Mouse (Mus musculus) forebrain, embryonic 16.5 days (tissue): Measurements from ENCODE around the gene Ppm1n. TPM values are rescaled to one million over a fixed set of nuclear protein-coding genes. Genes with fewer than 3 reads are reported as not detected.
"Not testable (repeated sequence)": the region's sequence is repeated elsewhere in the genome, so short reads cannot be mapped to it uniquely, and the experiment has no call there.

ENCODE experiments used
- ATAC-seq: fragments of 200-750 bp; cut with Nextera tagmentation; 2 replicates; pipeline ENCODE4 v1.8.0; 2017; ENCODE audit warnings: mild to moderate bottlenecking, moderate library complexity
- H3K27ac ChIP-seq: fragments of 300-500 bp; sonication (generic); 2 replicates; pipeline ENCODE4 v1.5.1; 2014; ENCODE audit warnings: low read length, control low read depth
- H3K27me3 ChIP-seq: fragments of 300-500 bp; sonication (generic); replicated peaks from 2 replicates; pipeline ENCODE4 v1.6.1; 2014; ENCODE audit warnings: low read length; ENCODE audit not compliant: control insufficient read depth, insufficient read depth
- H3K36me3 ChIP-seq: fragments of 300-500 bp; sonication (generic); 2 replicates; pipeline ENCODE4 v1.6.1; 2014; ENCODE audit not compliant: control insufficient read depth, insufficient read depth
- H3K4me1 ChIP-seq: fragments of 300-500 bp; sonication (generic); replicated peaks from 2 replicates; pipeline ENCODE4 v1.6.1; 2014; ENCODE audit warnings: low read length; ENCODE audit not compliant: control insufficient read depth, insufficient read depth
- H3K4me2 ChIP-seq: fragments of 300-500 bp; sonication (generic); 2 replicates; pipeline ENCODE4 v1.6.1; 2014; ENCODE audit warnings: mild to moderate bottlenecking, low read length, control low read depth
- H3K4me3 ChIP-seq: fragments of 300-500 bp; sonication (generic); replicated peaks from 2 replicates; pipeline ENCODE4 v1.5.1; 2014; ENCODE audit warnings: mild to moderate bottlenecking, low read length, control low read depth
- H3K9ac ChIP-seq: fragments of 300-500 bp; sonication (generic); replicated peaks from 2 replicates; pipeline ENCODE4 v1.6.1; 2014; ENCODE audit warnings: low read depth, low read length, control low read depth
- H3K9me3 ChIP-seq: fragments of 300-500 bp; sonication (generic); 2 replicates; pipeline ENCODE4 v1.6.1; 2016; ENCODE audit warnings: low read length; ENCODE audit not compliant: control insufficient read depth
- WGBS: fragments of 180-500 bp; shearing (Covaris S2); extraction: QIAGEN DNeasy Blood & Tissue Kit; methylation state at CpG from one replicate; pipeline ENCODE4 v1.1.7; 2014; 5-methylcytosine and 5-hydroxymethylcytosine counted together
- polyA plus RNA-seq: library from polyadenylated mRNA; unstranded; fragments of >200 nt; fragmentation: Nextera tagmentation; extraction: Ambion mirVana; gene quantifications from 2 replicates; pipeline ENCODE4 v1.2.1, GENCODE M21; 2015

The Ppm1n gene
- polyA plus RNA-seq, 1 experiment from 2014 or later: 0.61 TPM

DNA sequence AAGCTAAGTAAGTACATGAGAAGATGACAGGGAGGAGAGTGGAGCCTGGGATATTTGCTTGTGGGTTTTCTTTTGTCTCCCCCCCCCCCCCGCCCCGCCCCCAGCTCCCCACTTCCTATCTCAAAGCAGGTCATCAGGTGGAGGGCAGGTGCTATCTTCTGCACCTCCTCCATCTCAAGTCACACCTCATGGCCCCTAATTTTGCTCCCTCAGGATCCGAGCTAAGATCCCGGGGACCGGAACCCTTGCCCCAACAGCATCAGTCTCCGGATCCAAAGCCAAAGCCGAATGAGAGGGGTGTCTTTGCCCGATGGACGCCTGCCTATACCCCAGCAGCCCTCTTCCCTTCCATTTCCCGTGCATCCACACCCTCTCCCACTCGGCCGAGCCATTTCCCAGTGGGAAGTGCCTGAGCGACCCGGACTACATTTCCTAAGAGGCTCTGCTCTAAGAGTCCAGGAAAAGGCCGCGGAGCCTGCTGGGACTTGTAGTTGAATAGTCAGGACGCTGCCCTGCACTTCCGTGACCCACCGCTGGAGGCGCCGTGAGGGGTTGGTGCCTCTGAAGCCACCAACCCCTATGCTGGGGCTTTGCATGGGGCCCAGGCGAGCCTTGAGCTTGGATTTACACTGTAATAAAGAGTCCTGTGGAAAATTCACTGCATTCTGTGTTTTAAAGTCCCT lies 15.8 kb upstream of the Ppm1n start:
- Histone ChIP-seq H3K9ac (no peak overlapping the region; the same call in 1 of the 2 replicates), H3K27me3 (no peaks in the 10 kb centered on the region), H3K4me3 (peak overlapping the region; percentile 18; the same call in 1 of the 2 replicates), H3K36me3 (peaks cover 11% of the 10 kb centered on the region), H3K9me3 (peaks cover 2% of the 10 kb centered on the region; the same call in 1 of the 2 replicates), H3K4me2 (peak overlapping the region; percentile 33; the same call in 1 of the 2 replicates), H3K4me1 (peaks cover 14% of the 10 kb centered on the region), H3K27ac (no peak overlapping the region)
- ATAC-seq: peak; percentile 82
- 17% methylated on average over 21 of the region's 22 CpGs for WGBS

GRCm38 (mm10) chr7:19290969-19291596 lies 11.2 kb upstream of the Ppm1n start:
- Histone ChIP-seq H3K27ac (peak overlapping the region; percentile 41; the same call in 1 of the 2 replicates), H3K9ac (no peak overlapping the region), H3K4me3 (peak overlapping the region; percentile 6; the same call in 1 of the 2 replicates), H3K9me3 (no peaks in the 10 kb centered on the region), H3K27me3 (no peaks in the 10 kb centered on the region), H3K4me2 (peak overlapping the region; percentile 31), H3K36me3 (peaks cover 25% of the 10 kb centered on the region), H3K4me1 (peaks cover 14% of the 10 kb centered on the region)
- 4% methylated on average over 18 of the region's 20 CpGs for WGBS
- ATAC-seq: peak; percentile 25; the same call in 1 of the 2 replicates

- WGBS: 29% methylated on average over 4 of the region's 4 CpGs
- no peak for ATAC-seq
- Histone ChIP-seq H3K9ac (no peak overlapping the region), H3K9me3 (no peaks in the 10 kb centered on the region), H3K27me3 (peaks cover 16% of the 10 kb centered on the region), H3K36me3 (peaks cover 14% of the 10 kb centered on the region), H3K4me3 (no peak overlapping the region), H3K4me1 (peaks cover 22% of the 10 kb centered on the region), H3K27ac (no peak overlapping the region), H3K4me2 (no peak overlapping the region)
Observed at GRCm38 (mm10) chr7:19284763-19285162, 4.9 kb upstream of the Ppm1n start.

GRCm38 (mm10) chr7:19283406-19283804 lies 3.5 kb upstream of the Ppm1n start:
- Histone ChIP-seq H3K27me3 (peaks cover 28% of the 10 kb centered on the region), H3K4me3 (peak overlapping the region; percentile 95), H3K4me1 (peaks cover 28% of the 10 kb centered on the region), H3K9me3 (no peaks in the 10 kb centered on the region), H3K36me3 (peaks cover 10% of the 10 kb centered on the region), H3K9ac (peak overlapping the region; percentile 100), H3K4me2 (peak overlapping the region; percentile 59), H3K27ac (peak overlapping the region; percentile 94)
- ATAC-seq: peak; percentile 18
- 22% methylated on average over 14 of the region's 14 CpGs for WGBS

DNA sequence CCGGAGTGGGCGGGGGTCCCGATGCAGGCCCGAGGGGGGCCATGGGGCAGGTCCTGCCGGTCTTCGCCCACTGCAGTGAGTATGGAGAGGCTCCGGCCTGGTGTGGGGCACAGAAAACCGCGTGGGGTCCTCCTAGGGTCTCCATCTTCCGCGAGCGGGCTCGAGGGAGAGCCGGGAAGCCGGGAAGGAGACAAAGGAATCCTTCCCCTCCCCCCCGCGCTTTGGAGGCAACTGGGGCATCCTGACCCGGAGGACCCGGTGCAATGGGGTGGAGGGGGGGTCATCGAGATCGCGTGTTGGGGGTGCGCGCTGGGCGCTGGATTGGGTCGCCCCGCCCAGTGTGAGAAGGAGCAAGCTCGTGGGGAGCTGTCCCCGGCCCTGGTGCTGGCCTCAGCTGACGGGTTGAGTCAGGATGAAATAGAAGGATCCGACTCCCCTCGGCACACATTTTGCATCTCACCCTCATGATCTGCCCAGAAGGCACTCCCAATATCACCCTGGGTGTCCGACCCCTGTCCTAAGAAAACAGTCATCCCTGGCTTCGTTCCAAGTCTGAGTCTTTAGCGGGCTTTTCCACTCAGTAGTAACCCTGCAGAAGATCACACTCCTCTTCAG lies 3.0 kb upstream of the Ppm1n start:
- Histone ChIP-seq H3K27me3 (peaks cover 33% of the 10 kb centered on the region), H3K9ac (peak overlapping the region; percentile 100), H3K27ac (peak overlapping the region; percentile 94), H3K9me3 (no peaks in the 10 kb centered on the region), H3K4me2 (peak overlapping the region; percentile 59), H3K4me1 (peaks cover 28% of the 10 kb centered on the region), H3K4me3 (peak overlapping the region; percentile 95), H3K36me3 (peaks cover 10% of the 10 kb centered on the region)
- ATAC-seq: peak; percentile 67
- under 1% methylated on average over 34 of the region's 35 CpGs for WGBS

DNA sequence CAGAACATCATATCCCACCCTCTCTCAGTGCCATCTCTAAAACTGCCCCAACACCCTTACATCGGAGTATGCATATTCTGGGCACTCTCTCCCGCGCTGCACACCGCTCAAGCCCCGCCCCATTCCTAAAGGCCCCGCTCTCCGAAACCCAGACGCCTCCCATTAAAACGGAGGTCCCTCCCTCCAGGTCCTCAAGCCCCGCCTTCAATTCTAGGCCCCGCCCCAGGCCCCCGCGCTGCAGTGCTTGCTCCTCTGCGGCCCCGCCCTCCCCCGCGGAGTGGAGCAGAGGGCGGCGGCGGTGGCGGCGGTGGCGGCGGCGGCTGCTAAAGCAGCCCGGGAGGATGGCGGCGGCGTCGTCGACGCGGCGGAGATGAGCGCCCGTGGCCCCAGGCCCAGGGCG lies 2.5 kb upstream of the Ppm1n start, which contains the start of gene Rtn2:
Gene Rtn2, plus strand, starts transcription at position 240 of the 400 bp plus-strand sequence.
- Histone ChIP-seq H3K27ac (peak within 1 kb of the TSS; percentile 94), H3K9ac (peak within 1 kb of the TSS; percentile 100), H3K4me2 (peak within 1 kb of the TSS; percentile 59), H3K4me3 (peak within 1 kb of the TSS; percentile 95), H3K36me3 (peaks cover 6% of the 10 kb centered on the region), H3K9me3 (no peaks in the 10 kb centered on the region), H3K4me1 (peaks cover 28% of the 10 kb centered on the region), H3K27me3 (peaks cover 34% of the 10 kb centered on the region)
- under 1% methylated on average over 35 of the region's 37 CpGs for WGBS
- ATAC-seq: peak; percentile 85

DNA sequence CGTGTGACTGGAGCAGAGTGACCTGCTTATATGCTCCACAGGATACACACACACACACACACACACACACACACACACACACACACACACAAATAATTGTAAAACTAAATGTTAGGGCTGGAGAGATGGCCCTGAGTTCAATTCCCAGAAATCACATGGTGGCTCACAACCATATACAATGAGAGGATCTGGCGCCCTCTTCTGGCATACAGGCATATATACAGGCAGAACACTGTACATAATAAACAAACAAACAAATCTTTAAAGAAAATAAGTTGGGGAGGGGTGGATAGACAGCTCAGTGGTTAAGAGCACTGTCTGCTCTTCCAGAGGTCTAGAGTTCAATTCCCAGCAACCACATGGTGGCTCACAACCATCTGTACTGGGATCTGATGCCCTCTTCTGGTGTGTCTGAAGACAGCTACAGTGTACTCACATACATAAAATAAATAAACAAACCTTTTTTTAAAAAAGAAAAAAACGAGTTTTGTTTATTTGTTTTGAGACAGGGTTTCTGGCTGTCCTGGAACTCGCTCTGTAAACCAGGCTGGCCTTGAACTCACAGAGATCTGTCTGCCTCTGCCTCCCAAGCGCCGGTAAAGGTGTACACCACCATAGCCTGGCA lies 1.9 kb upstream of the Ppm1n start:
- H3K4me3 ChIP-seq: peak overlapping the region; percentile 95
- H3K27me3 ChIP-seq: peaks cover 37% of the 10 kb centered on the region
- 43% methylated on average over 6 of the region's 6 CpGs for WGBS
- not testable (repeated sequence) for ATAC-seq, H3K36me3 ChIP-seq, H3K27ac ChIP-seq, H3K9me3 ChIP-seq, H3K4me2 ChIP-seq, H3K9ac ChIP-seq
- peaks cover 28% of the 10 kb centered on the region for H3K4me1 ChIP-seq

DNA sequence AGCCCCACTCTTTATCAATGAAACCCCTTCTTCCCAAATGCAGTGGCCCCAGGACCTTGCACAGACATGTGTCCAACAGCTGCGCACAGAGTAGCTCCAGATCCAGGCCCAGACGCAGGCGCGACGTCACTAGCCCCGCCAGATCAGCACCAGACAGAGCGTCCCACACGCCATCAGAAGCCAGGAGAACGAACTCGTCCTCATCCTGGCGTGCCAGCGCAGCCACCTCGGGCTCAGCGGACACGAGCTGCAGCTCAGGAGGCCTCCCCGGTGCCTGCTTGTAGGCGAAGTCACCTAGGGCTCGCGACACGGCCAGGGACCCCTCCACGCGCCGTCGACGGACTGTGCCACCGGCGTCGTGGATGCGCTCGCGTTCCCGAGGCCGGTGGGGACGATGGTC lies 812 bp downstream of the Ppm1n start:
- 0 out of 2 replicates have a peak overlapping the region, but pooled peaks have one; percentile 17 for H3K9ac ChIP-seq
- H3K36me3 ChIP-seq: no peaks in the 10 kb centered on the region
- peak overlapping the region; percentile 32 for H3K4me2 ChIP-seq
- peaks cover 37% of the 10 kb centered on the region for H3K27me3 ChIP-seq
- H3K4me3 ChIP-seq: peak overlapping the region; percentile 22
- H3K4me1 ChIP-seq: peaks cover 16% of the 10 kb centered on the region
- no peak for ATAC-seq
- no peaks in the 10 kb centered on the region for H3K9me3 ChIP-seq
- no peak overlapping the region for H3K27ac ChIP-seq
- WGBS: 3% methylated on average over 34 of the region's 34 CpGs

- H3K4me1 ChIP-seq: peaks cover 7% of the 10 kb centered on the region
- H3K9ac ChIP-seq: no peak overlapping the region
- ATAC-seq: no peak
- no peak overlapping the region for H3K4me2 ChIP-seq
- H3K4me3 ChIP-seq: no peak overlapping the region
- WGBS: 51% methylated on average over 4 of the region's 4 CpGs
- H3K9me3 ChIP-seq: no peaks in the 10 kb centered on the region
- no peak overlapping the region for H3K27ac ChIP-seq
- H3K36me3 ChIP-seq: no peaks in the 10 kb centered on the region
- H3K27me3 ChIP-seq: peaks cover 34% of the 10 kb centered on the region
Observed at GRCm38 (mm10) chr7:19276253-19276652, 3.6 kb downstream of the Ppm1n start.
